Mouse (Mus musculus) regulatory T cell (primary cell): ENCODE results near the gene Hsdl2.
"Not testable (repeated sequence)": the region's sequence is repeated elsewhere in the genome, so short reads cannot be mapped to it uniquely, and the experiment has no call there.

ENCODE experiments used
- in situ Hi-C: fragments of 300-600 bp; cut with MboI, MseI; formaldehyde crosslinking; loops from one replicate; pipeline ENCODE4 v1.15.1; 2025; ENCODE audit warnings: high pct_unique_total_duplicates

Gene Hsdl2

DNA sequence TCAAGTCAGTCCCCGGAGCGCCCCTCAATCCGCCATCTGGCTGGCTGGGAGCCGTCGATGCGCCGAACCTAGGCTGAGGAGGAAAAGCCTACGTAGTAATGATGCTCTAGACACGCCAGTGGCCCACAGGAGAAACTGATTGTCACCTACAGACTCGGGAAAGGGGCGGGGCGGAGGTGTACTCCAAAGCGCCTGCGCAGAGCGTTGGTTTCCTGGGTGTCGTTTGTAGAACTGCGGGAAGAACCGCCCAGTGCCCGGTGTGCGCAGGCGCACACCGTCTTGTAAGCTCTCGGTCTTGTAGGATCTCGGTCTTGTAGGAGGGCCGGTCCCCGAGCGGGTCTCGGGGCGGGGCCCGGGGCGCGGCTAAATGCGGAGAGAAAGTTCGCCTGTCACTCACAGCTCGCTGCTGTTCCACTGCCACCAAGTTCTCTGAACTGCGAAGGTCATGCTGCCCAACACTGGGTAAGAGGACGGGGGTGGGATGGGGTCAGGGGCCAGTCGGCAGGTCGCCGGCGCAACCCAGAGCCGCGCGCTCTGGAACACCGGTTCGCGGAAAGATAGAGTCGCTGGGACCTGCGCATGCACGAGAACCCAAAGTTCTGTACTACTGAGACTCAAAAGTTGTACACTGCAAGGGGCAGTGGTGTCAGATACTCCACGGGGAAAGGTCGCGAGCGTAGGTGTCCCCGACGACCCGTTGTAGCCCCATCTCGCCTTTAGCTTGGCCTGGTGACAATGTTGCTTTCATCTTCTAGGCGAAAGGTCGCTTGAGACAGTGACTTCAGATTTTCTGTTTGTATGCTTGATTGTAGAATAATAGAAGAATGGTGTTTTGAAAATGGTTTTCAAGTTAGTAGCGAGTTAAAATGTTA is at the start of gene Hsdl2:
Hsdl2 (plus strand) TSS at position 250 of the 872 bp plus-strand sequence.
- in situ Hi-C loops = no loop called here

DNA sequence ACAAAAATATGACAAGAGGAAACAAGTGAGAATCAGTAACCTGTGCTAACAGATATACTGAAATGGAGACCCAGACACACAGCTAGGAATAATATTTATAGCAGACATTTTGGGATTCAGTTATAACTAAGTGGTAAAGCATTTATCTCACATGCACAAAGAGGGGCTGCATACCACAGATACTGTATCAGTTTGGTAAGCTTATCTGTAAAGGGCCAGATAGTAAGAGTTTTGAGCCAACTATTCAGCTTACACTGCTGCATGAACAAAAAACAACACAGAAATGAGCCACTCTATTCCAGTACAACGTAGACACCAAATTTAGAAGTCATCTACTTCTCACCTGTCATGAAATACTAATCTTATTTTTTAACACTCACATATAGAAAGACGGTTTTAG is 48.1 kb upstream of the Hsdl2 start:
- in situ Hi-C loops = no loop called here

DNA sequence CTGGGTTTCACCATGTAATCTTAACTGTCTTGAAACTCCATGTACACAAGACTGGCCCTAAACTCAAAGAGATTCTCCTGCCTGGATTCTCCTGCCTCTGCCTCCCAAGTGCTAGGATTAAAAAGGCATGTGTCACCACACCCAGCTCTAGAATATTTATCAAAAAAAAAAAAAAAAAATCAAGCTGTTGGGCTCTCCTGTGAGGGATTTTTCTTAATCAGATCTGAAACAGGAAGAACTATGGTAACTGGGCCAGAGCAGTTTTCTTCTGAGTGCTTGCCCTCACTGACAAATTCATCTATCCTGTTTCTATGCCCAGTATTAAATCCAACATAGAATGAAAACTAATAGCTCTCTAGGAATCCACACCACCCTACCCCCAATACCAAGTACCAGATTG is 45.7 kb upstream of the Hsdl2 start:
- in situ Hi-C loops = no loop called here

DNA sequence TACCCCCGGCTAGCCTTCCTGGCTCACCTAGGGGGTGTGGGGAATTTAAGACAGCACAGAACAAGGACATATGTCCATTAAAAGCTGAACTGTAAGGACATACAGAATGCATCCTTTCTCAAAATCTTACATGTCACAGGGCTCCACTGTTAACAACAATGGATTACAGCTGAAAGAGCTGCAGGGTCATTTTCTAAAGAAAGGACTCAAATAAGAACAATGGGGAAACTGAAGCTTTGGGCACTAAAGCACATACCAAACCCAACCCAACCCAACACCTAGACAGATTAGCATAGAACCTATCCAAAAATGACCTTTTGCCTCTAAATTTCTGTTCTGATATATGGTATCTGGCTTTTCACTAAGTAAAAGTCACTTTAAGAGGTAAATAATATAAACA is 45.1 kb upstream of the Hsdl2 start:
- in situ Hi-C loops = no loop called here

DNA sequence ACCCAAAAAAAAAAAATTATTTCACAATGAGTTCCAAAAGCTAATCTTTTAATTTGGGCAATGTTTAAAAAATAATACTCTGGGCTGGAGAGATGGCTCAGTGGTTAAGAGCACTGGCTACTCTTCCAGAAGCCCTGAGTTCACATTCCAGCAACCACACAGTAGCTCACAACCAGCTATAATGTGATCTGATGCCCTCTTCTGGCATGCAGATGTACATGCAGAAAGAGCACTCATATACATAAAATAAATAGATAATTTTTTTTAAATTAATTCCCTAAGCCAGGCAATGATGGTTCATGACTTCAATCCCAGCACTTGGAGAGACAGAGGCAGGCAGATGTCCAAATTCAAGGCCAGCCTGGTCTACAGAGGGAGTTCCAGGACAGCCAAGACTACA is 38.4 kb upstream of the Hsdl2 start:
- in situ Hi-C loops = no loop called here

DNA sequence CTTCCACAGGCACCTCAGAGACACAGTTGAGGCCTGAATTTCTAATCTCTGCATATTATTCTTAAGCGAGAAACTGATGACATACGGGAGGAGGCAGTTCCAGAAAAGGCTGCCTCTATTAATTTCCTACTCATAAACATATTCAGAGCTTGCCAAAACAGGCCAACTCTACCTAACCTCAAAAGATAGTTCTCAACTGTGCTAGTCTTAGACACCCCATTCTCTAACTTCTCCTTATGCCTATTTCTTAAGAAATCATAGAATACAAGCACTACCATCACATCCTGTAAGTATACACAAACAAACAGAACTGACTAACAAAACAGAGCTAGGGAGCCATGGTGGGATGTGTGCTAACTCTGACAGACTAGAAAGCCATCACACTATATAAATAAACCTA is 36.7 kb upstream of the Hsdl2 start:
- in situ Hi-C loops = no loop called here

DNA sequence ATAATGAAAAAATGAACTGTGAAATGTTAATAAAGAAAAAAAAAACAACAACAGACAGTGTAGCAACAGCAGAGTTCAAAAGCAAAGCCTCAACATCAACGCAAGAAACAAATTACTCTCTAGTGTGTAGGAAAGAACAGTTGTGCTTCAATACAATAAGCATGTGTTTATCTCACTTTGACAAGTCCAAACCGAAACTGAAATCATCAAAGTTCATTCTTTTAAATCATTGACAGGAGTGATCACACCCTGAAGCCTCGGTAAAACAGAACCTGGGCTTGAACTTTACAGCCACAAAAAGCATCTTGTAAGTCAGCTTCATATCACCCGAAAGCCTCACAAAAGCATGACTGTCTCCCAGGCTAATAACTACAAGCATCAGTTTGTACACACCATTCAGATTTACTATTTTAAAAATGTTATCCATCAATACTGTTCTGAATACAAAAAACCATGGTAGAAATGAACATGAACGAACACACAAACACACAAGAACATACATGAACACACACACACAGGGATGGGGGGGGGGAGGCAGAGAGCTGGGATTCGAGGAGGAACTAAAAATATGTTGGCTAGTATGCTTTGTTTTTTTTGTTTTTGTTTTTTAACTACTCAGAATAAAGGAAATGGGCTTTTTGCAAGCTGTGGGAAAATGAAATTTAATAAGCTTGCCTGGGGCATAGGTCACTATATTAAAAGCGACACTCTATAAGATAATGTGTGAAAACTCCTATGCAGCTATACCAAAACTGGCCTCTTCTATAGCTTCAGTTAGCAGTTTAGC is 34.9 kb upstream of the Hsdl2 start:
- in situ Hi-C loops = no loop called here

DNA sequence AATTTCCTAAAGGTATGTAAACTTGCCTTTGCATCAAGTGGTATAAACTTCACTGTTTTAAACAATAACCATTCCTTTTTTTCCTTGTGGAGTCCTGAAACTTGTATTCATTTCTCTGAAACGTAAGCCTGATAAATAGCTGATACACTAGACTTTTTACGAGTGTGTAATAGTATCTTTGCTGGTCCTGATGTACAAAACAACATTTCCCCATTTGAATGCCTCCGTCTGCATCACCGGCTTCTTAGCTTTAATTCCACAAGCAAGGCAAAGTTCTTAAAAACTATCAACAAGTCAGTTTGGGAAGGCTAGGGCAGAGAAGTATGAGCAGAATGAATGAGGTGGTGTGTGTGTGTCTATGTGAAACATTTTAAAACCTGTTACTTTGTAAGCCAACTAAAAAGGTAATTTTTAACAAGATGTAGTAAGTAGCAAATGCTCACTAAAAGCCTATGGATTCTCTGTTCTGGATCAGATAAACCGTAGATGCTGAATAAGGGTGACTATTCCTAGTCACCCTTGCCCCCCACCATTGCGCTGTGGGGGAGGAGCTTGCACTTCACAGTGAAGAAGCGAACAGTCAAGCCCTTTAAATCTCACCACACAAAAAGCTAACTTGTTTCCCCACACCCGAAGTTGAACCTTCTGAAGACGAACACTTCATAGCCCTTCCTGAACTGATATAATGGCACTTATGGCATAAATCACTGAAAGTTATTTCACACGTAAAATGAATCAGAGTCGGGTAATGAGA is 34.0 kb upstream of the Hsdl2 start:
- in situ Hi-C loops = no loop called here

DNA sequence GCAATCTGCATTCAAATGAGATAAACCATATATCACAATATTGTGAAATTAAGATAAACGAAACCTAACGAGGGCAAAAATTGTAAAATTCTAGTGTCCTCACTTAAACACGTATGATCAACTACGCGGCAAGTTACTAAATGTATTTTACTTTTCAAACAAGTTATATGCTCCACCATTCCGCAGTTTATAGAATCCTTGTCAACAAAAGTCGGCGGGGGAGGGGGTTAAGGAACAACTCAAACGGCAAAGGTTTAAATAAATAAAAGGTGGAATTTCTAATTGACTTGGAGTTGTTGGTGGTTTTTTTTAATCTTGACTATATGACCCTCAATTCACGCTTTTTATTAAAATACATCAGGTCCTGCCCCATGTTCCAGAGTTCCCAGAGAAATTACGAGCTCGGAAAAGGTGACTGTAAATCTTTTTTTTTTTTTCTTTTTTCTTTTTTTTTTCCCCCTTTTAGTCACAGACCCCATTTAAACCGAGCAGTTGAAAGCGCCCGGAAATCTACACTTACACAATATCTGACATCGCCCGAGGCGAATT is 33.3 kb upstream of the Hsdl2 start:
- in situ Hi-C loops = no loop called here

DNA sequence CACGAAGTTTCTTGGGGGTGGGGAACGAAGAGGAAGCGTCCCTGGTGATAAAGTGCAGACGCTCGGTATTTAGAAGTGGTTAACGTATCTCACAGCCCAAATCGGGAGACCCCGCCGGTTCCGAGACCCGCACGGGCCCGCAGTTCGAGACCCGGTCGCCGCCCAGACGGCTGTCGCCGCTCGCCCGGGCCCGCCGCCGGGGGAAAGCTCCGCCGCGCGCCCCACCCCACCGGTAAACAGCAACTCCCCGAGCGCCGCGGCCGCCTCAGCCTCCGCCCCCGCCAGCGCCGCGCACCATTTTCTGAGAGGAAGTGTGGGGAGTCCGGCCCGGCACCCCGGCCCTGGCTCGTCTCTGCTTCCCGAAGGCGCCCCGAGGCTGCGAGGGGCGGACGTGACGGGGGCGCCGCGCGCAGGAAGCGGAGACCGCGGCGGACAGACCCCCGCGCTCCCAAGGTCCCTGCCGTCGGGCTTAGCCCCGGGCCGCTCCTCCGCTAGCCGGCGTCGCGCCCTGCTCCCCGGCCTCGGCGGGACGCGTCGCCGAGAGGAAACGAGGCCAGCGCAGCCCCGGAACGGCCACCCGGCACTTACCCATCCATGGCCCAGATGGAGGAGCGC is 32.7 kb upstream of the Hsdl2 start:
- in situ Hi-C loops = no loop called here

DNA sequence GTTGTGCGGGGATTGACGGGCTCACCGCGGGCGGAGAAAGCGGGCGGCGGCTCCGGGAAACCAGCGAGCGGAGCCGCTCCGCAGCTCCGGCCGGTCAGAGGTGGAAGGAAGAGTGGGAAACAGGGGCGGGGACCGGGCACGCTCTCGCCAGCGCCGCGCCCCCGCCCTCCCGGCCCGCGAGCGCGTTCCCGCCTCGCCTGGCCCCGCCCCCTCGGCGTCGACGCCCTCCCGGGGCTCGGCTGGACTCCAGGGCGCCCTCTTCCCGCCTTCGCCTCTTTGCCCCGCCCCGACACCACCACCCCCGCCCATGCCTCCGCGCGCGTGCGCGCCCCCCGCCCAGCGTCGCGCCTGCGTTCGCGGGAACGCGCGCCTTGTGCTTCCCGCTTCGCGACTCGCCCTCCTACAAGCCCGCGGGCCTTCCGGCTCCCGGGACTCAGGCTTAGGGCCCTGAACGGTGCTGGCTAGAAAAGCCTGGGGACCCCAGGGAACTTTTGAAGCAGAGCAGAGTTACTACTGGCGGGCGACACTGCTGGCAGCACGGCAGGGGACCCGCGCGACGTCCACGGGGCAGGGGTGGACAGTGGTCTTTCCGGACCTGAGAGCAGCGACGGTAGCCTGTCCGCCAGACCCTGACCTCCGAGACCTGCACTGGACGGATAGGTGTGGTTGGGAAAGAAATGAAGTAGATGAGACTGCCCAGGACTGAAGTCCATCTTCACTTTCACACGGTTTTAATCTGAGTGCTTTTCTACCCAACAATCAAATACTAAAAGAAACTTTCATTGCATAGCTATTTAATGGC is 32.0 kb upstream of the Hsdl2 start, which contains the start of gene Ptbp3:
Ptbp3 (minus strand) TSS at position 190 of the 802 bp plus-strand sequence.
- in situ Hi-C loops = no loop called here

DNA sequence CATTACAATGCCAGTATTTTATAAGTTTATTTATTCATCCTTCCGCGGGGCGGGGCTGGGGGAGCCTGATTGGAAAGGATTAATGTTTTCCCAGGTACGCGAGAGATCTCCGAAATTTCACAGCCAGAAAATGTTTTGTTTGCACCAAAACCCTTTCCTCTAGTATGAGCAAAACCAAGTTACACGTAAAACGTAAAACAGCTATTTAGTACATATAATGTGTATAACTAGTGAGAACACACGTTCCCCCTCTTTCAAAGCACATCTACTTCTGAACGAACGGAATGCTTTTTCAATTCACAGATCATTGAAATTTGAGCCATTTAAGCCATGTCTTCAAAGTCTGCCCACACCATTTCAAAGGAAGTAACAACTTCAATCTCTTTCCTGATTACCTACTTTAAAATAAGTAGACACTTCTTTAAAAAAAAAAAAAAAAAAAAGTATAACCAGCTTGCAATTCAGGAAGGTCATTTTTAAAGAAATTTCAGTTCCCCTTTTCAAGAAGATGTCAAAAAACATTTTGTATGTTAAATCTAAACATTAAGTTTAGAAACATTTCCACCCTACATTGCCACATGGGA is 31.3 kb upstream of the Hsdl2 start:
- in situ Hi-C loops = no loop called here

DNA sequence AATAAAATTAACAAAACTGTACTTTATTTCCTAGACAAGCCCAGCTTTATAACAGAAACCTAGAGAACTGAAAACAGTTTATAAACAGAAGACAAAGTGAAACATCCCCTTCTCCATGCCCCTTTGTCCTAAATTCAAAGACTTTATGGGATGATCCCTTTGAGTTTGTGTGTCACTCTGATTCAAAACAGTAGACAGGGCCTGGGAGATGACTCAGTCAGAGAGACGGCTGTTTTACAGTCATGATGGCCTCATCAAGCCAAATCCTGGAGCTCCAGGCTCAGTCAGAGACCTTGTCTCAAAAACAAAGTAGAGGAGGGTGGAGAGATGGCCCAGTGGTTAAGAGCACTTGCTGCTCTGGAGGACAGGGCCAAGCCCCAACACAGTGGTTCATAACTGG is 29.5 kb upstream of the Hsdl2 start:
- in situ Hi-C loops = no loop called here

DNA sequence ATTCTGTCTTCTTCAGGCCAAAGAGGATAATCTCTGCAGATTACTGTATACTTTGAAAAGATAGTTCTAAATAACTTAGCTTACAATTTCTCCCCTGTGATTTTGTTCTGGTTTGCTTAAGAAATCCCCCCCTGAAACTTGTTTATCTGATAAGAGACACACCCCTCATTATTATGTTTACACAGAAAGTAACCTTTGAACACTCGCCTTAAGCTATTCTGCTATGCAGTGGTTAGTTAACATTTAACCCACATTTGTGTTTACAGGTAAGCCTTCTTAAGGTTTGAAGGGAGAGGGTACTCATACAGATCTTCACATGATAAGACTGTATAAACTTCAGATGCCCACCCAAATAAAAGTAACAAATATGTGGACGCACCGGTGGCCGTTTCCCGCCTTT is 28.5 kb upstream of the Hsdl2 start:
- in situ Hi-C loops = no loop called here

DNA sequence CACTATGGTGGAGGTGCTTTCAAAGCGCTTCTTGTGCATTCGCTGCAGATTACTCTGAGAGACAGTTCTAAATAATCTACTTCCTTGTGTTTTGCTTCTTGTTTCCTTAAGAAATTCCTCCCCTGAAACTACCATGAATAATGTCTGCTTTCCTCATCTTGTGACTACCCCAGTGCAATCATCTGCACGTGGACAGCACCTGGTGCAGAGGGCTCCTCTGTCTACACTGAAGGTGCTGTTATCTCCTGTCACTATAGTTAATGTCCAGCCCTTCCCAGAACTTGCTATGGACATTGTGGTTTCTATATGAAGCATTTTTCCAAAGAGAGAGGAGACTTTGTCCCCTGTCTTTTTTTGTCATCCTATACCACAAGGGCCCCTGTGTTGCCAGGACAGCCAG is 27.8 kb upstream of the Hsdl2 start:
- in situ Hi-C loops = no loop called here

DNA sequence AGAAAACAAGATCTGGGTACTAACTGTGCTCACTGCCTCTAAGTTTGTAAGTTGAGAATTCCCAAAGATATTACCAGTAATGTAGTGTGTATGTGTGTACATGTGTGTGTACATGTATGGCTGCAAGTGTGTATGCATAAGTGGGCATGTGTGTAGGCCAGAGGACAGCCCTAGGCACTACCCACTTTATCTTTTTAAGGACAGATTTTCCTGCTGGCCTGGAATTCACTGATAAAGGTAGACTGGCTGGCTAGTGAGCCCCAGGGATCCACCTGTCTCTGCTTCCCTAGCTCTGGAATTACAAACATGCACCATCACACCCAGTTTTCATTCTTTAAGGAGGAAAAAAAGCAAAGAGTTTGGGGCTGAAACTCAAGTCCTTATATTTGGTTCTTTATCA is 26.2 kb upstream of the Hsdl2 start:
- in situ Hi-C loops = no loop called here

DNA sequence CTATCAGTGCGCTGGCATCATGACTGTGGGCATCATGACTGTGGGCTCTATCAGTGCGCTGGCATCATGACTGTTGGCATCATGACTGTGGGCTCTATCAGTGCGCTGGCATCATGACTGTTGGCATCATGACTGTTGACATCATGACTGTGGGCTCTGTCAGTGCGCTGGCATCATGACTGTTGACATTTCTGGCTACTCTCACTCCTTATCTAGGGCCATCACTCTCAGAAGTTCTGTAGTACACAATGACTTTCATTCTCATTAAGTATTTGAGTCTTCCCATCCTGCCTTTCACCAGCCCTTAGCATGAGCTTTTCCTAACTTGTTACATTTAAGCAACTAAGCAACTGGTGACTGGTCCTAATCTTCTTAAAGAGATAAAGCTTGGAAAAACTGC is 24.0 kb upstream of the Hsdl2 start:
- in situ Hi-C loops = not testable (repeated sequence)

DNA sequence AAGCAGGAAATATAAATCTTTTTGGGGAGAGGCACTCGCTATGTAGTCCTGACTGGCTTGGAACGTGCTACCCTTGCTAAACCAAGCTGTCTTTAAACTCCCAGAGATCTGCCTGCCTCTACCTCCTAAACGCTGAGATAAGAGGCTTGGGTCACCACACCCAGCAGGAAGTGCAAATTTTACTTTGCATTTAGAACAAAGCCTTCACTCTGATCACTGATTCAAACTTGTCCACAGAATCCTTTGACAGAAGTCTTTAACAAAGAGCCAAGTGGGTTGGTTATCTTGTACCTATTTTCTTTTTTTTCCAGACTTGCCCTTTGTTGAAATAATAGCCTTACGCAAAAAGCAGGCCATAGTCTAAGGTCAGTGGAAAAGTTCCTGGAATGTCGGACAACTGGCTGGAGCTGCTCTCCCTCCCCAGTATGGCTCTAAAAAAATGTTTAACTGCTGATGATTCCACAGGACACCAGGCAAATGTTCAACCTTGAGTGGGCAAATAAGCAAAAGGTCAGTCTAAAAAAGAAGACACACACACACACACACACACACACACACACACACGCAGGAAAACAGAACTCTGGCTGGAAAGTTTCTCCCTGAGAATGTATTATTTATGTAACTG is 23.2 kb upstream of the Hsdl2 start:
- in situ Hi-C loops = no loop called here

DNA sequence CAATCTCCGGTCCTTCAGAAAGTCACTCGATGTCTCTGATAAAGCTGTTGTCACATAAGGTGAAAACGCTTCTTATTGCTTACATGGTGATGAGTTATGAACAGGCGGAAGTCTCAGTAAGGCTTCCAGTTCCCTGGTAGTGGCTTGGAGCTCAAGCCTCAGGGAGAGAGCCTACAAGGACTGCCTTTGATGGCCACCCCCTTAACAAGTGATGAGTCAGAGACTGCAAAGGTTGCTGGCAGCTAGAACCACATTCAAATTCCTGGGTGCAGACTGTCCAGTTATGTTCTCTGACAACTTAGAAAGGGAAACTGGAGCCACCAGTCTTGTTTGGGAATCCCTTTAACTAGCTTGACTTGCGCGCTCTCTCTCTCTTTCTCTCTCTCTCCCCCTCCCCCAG is 21.2 kb upstream of the Hsdl2 start:
- in situ Hi-C loops = no loop called here

DNA sequence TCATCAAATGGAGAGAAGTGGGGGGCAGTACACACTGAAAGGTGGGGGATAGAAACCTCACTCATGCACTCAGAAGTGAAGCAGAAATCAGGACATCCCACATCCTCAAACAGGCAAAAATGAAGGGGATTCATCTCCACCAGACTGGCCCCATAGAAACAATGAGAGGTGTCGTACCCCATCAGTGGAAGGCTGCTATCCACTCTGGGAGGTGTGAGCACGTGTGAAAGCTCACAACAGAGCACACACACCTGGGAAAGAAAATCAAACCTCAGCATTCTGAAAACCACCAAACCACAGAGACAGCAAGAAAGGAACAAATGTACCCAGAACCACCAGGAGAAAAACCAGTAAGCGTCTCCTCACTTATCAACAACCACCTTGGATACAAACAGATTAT is 17.2 kb upstream of the Hsdl2 start:
- in situ Hi-C loops = no loop called here
